Mouse (Mus musculus): Measurements from ENCODE around the gene Rcor2. TPM values are rescaled to one million over a fixed set of nuclear protein-coding genes. Genes with fewer than 3 reads are reported as not detected.

The Rcor2 gene
- total RNA-seq, 2 experiments from 2014 or later: 15.7 to 16.3 TPM

DNA sequence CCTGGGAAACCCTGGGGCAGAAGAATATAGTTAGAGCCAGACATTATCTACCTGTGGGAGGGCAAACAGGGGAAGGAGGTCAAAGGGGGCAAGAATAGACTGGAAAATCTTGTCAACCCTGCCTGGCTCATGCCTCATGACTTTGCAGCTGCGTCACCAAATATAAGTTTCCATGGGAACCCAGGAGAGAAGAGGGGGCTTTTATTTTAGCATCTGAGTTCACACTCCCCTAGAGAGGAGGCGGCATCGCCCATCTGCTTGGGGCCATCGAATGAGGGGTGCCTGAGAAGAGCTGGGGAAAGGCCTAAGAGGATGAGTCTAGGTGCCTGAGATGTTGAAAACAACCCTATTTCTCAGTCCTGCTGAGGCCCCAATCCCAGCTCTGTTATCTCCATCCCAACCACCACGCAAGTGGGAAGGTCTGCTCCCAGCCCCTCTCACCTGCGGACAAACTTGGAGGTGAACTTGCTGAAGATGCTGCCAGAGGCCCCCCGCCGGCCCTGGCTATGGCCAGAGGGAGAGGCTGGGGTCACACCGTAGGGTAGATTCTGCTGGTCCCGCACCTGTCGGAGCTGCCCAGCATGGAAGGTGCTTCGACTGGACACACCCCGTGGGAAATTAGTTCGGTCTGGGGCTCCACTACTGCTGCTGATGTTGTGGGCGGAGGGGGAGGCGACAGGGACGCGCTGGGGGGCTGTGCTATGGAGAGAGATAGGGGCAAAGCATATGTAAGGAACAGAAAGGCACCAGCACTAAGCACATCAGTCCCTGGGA is 13.6 kb downstream of the Rcor2 start:
- DNase-seq (ENCODE audit: low spot score in 2 of 2): peak; percentile 78 to 88
- intact Hi-C loops (cut with DNase I): no loop called here

DNA sequence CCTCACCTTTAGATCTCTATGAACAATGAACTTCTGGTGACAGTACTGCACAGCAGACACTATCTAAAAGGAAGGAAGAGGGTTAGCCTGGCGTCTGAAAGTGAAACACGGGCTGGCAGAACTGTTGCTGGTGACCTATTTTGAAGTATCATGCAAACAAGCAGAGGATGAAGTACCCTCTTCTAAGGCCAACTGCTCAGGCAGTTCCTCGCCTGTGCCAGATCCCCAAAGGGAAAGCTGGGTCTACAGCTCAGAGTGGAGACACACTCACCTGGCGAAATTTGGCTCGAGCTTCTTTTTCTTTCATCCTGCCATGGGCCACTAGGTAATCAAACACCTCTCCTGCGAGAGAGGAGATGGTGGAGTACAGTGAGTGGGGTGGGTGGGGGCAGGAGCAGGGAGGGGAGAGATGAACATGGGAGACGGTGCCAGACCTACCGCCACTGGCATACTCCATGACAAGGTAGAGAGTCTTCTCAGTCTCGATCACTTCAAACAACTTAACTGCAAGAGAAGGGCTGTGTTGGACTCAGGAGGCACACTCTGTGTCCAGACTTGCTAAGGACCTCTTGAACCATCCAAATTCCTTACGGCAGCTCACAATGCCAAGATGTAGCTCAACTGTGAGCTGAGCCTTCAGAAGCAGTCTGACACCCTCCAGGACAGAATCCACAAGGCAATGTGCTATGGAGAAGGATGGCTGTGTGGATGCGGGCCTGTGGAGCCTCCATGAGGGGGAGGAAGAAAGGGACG is 19.6 kb downstream of the Rcor2 start:
- intact Hi-C loops (cut with DNase I): no loop called here
- DNase-seq (ENCODE audit: low spot score in 2 of 2): no peak

DNA sequence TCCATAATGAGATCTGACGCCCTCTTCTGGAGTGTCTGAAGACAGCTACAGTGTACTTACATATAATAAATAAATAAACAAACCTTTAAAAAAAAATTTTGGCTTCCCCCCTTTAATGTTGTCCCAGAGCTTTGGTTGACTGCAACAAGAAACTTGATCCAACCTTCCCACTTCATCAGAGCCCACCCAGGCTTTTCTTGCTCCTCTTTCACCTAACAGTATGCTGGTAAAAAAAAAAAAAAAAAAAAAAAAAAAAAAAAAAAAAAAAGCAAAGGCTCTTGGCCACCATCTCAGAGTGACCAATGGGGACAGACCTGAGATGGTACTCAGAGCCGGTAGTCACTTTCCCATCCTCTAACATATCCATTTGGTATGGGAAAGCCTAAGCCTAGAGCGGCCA is 21.2 kb downstream of the Rcor2 start:
- no peak for DNase-seq (ENCODE audit: low spot score in 2 of 2)
- intact Hi-C loops (cut with DNase I): no loop called here

DNA sequence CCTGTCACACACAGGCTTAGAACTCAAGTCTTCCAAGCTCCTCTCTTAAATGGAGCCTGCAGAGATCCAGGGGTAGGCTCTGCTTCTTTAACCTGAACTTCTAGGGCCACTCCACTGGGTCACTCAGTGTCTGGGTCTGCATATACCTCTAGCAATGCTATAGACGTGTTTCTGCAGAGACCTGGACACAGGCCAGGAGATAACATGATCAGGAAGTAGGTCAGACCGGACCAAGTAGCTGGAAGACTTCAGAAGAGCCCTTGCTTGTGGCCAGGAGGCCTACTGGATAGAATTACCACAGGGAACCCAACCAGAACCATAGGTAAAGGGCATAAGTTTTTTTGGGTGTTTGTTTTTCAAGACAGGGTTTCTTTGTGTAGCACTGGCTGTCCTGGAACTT is 22.6 kb downstream of the Rcor2 start:
- intact Hi-C loops (cut with DNase I): no loop called here
- no peak for DNase-seq (ENCODE audit: low spot score in 2 of 2)

DNA sequence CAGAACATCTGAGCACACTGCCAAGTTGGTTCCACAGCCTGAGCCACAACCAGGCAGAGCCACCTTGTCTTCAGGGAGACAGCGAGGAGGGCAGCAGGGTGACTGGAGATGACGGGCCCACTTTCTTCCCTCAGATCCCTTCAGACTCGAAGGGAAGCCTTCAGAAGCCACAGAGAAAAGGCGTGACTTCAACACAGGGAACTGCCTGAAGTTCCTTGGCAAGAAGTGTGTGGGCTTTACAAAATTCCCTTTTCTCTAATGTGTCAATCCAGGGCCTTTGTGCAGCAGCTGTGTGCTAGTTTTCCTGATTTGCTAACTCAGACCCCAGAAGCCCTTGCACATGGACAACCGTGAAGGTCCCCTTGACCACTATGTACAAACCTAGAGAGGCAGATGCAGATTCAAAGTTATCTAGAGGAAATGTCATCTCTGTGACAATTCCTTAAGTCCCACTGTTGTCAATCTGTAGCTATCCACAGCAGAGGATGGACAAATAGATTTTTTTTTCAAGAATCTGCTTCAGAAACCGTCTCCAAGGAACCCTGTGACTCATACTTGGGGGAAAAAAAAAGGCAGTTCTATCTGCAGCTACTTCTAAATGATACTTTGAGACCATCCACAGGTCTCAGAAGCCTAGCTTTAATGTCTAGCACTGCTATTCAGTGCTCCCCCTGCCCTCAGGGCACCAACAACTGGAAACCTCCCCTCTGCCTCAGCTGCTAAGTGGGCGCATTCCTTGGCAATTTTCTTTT is 25.0 kb downstream of the Rcor2 start:
- intact Hi-C loops (cut with DNase I): no loop called here
- no peak for DNase-seq (ENCODE audit: low spot score in 2 of 2)

DNA sequence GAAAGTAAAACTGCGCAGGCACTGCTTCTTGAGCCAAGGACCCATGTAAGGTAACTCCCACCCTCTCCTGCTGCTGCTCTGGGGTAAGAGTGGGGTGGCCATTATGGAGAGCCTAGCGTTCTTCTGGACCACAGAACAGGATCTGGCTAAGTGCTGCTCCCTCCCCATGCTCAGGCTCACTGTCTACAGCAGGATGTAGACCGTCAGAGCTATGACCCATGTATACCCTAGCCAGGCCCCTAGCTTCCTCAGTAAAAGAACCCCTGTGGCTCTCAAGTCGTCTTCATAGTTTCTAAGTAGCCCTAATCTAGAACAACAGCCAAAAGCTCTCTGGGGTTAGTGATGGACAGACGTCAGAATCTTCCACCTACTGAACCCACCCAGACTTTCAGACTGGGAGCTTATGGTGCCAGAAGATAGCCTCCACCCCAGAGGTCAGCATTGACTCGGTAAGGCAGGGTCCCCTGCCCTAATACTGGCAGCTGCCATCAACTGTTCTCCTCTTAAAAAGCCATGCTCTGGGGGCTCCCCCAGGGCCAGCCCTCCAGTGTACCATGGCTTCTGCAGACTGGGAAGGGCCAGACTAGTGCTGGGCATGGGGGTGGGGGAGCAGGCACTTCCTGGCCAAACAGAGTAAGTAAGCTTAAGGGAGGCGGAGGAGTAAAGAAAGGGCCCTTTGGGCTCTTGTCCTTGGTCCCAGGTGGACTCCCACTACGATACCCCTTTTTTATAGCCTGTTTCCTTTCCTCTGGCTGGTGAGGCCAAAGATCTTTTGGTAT is 27.2 kb downstream of the Rcor2 start:
- DNase-seq (ENCODE audit: low spot score in 2 of 2): no peak
- intact Hi-C loops (cut with DNase I): no loop called here

DNA sequence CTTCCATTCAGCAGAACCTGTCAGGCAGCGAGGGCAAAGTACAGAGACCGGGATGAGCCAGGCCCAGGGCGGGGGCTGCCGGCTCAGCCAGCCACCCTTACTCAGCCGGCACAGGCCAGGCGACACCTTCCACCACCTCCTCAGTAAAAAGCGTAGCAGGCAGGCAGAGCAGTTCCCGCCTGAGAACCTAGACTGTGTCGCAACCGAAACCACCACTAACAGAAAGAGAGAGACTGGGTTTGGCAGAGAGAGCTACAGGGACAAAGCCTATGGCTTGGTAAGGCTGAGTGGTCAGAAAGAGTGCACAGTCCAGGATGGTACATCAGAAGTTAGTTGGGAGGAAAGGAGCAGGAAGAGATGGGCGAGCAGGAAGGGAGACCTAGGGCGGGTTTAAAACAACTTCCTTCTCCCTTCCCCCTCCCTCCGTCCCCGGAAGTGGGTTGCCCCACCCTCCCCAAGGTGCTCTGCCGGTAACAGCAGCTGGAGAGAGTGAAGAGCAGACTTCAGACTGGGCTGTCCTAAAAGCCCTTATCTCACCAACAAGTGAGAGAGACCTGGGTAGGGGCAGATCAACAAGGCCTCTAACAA is 28.0 kb downstream of the Rcor2 start:
- DNase-seq (ENCODE audit: low spot score in 2 of 2): no peak
- intact Hi-C loops (cut with DNase I): no loop called here

DNA sequence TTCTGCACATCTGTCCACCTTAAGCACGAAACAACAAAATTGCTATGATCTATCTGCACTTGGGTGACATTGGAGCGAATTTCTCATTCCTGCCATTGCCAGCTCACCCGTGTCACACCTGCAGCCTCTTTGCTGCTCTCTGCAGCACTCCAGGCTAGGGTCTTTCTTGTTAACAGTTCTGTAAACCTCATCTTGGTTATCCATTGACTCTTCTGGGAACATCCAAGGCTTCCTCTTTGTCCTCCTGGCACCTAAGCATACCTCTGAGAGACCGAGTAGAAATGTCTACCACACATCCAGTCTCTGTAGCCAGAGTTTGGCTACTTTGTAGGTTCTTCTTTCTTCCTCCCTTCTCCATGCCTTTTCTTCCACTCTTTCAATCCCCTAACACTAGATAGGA is 28.8 kb downstream of the Rcor2 start:
- no peak for DNase-seq (ENCODE audit: low spot score in 2 of 2)
- intact Hi-C loops (cut with DNase I): no loop called here

DNA sequence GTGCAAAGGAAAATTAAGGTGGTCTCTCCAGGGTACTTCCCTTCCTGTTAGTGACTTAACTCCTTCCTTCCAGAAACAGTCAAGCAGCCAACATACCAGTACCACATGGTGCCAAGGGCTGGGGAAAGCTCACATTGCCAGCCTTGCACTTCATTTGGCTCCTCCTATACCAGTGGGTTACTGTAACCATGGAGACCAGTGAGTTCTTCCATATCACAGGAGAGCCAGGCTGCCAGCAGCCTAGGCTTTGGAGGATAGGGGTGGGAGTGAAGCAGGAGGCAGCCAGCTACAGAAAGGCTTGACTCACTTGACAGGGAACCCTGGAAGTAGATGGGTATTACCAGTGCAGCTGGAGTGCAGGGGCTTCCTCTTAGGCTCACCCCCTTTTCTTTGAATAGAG is 31.9 kb downstream of the Rcor2 start:
- DNase-seq (ENCODE audit: low spot score in 2 of 2): peak; percentile 68 to 90
- intact Hi-C loops (cut with DNase I): no loop called here

DNA sequence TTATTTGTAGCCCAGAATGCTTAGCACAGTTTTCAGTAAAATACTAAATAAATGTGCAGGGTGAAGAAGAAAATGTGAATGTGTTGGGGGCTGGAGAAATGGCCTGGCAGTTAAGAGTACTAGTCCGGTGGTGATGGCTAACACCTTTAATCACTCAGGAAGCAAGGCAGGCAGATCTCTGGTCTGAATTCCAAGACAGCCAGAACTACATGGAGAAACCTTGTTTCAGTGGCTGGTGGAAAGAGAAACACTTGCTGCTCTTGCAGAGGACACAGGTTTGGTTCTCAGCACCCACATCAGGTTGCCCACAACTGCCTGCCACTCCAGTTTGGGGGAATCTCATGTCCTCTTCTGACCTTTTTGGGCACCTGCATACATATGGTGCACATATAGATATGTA is 33.0 kb downstream of the Rcor2 start:
- intact Hi-C loops (cut with DNase I): no loop called here
- no peak for DNase-seq (ENCODE audit: low spot score in 2 of 2)

DNA sequence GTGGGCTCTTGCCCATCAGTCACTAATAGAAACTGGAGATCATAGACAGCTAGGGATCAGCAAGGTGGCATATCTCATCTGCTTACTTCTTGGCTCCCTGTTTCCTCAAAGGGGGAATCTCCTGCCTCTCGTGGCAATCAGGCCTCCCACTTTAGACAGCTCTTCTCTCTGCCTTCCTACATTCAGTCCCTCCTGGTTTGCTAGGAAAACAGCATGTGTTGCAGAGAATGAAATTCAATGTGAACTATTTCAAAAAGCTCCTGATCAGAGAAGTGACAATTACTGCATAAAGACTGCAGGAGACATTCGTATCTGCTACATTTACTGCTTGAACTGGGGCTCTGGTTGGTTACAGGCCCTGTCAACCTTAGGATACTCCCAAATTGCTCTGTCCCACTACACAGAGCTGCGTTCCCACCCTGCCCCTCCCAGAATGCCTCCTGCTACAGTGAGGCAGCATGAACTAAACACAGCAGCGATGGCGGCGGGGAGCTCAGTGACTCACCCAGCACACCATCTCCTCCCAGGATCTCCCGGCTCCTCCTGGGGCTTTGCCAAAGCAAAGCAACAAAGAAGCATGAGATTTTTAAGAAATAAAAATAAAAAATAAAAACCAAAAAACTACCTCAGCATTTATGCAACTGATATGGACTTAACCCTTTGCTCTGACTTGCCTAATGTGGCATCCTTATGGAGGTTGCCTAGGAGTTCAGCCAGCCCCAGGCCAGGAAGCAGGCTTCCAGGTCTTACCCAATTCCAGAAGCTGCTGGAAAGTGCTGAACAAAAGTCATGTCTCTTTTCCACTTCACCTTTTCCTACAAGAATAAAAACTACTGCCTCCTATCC is 34.7 kb downstream of the Rcor2 start:
- DNase-seq (ENCODE audit: low spot score in 2 of 2): peak in 1 of 2 experiments; percentile 55
- intact Hi-C loops (cut with DNase I): no loop called here

DNA sequence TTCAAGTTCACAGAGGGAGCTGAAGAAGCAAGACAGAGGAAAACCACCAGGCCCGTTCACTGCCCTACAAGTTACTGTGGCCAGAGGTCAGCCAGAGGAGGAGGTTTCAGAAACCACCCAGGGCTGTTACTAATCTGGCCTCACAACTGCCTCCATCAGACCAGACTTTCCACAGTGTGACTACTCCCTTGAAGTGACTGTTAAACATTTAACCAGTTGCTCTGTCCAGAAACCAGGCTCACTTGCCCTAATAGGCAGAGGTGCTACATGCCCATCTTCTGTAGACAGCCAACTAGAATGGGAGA is 35.3 kb downstream of the Rcor2 start:
- DNase-seq (ENCODE audit: low spot score in 2 of 2): no peak
- intact Hi-C loops (cut with DNase I): no loop called here

DNA sequence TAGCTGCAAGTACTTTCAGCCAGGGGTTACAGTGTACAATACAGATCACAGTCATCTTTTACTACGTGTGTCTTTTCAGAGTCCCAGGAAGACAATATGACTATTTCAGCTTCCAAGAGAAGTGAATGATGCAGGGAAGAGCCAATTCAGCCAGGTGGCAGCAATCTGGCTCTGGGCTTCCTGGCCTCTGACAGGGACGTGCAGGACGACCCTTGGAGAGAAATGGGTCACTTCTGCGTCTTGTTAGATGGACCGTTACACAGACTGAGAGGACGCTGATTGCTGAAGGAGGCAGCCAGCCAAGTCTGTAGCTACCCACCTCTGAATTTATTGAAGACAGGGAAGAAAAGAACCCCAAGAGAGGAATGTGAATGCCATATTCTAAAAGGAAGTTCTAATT is 36.7 kb downstream of the Rcor2 start:
- intact Hi-C loops (cut with DNase I): no loop called here
- DNase-seq (ENCODE audit: low spot score in 2 of 2): no peak

DNA sequence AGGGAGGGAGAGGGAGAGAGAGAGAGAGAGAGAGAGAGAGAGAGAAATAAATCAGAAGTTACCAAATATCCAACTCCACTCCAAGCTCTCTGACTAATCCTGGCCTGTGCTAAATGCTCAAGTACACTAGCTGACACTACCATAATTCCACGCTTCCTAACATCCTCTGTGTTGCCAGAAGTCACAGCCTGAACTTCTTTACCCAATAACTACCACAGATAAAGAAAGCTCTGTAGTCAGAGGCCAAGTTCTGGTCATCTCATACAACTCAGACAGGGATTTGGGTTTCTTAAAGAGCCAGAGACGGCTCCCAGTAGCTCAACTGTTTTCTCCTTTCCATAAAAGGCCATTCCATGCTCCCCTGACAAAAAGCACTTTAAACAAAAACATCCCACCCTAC is 37.7 kb downstream of the Rcor2 start:
- DNase-seq (ENCODE audit: low spot score in 2 of 2): no peak
- intact Hi-C loops (cut with DNase I): no loop called here

DNA sequence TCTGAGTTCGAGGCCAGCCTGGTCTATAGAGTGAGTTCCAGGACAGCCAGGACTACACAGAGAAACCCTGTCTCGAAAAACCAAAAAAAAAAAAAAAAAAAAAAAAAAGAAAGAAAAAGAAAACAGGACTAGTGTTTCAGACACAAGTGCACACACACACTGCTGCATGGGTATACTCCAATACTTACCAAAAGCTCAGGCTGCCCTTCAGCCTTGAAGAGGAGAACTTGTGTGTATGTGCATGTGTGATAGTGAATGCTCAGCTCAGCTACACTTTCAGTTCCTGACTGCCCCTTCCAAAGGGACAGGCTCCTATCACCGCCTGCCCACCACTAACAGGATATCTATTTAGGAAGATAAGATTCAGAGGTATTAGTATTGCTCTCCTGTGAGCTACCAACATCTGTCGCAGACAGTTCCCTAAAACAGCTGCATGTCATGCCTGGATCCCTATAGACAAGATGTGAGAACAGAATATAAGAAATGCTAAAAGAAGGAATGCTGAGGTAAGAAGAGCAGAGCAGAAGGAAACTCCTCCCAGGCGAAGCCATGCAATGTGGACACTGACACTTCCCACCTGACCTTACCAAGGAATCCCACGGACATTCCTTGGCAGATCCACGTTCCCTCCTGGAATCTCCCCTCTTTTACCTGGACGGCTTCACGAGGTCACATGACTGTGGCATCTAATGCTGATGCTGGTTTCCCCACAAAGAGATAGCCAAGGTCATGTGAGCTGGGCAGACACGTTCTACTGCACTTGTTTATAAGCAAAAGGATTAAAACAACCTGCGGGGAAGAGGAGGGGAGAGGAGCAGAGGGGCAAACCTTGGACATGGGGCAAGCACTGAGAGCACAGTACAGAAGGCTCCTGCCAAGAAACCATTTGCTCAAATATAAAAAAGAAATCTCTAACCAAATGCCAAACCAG is 38.5 kb downstream of the Rcor2 start:
- intact Hi-C loops (cut with DNase I): no loop called here
- no peak for DNase-seq (ENCODE audit: low spot score in 2 of 2)

DNA sequence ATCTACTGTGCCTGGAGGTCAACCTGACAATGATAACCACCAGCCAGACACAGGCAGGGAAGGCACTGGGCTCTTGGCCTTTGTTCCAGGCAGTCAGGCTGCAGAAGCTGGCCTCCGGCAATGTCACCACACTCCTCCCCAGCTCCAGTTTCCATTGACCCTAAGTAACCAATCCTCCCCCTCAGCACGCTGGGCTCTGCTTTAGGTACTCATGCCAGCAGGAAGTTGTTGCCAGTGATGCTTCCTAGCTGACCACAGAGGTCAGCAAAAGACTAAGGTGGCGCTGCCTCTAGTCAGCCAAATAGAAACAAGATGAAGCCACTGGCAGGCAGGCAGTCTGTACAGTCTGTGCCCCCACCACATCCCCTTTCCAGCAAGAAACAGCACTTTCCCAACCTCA is 39.8 kb downstream of the Rcor2 start:
- intact Hi-C loops (cut with DNase I): no loop called here
- no peak for DNase-seq (ENCODE audit: low spot score in 2 of 2)

DNA sequence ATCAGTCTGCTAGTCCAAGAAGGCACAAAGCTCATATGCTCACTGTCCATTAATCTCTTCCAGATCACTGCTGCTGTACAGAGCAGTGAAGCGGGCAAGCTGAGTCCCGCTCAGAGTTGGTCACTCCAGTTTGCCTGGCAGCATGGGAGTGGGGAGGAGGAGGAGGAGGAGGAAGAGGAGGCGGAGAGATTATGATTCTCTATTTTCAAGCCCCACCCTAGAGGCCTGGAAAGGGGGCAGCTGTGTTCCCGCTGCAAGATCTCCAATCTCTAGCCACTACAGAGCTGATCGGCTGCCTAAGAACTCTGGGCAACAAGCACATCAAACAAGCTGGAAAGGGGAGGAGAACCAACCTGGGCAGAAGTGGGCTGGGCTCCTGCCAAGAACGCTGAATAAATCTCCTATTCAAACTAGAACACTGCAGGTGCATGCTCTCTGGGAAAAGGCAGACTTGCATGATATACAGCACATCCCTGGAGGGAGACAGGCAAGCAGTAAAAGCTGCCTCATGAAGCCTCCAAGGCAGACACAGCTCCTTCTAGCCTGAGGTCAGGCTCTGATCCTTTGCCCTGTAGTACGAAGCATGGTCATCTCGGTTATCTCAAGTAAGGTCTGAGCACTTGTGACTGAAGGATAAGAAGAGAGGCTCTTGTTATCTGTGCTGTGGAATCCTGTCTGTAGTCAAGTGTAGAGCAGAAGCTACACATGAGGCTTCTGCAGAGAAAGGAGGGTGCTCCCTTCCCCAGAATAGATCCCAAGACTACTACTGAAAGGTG is 41.1 kb downstream of the Rcor2 start:
- DNase-seq (ENCODE audit: low spot score in 2 of 2): peak; percentile 41 to 45
- intact Hi-C loops (cut with DNase I): no loop called here

All from left cerebral cortex, postnatal 14 days (tissue).